Mouse (Mus musculus): ENCODE data around the gene Tnfrsf25. TPM values are rescaled to one million over a fixed set of nuclear protein-coding genes. Genes with fewer than 3 reads are reported as not detected.

The Tnfrsf25 gene
- polyA plus RNA-seq, 1 experiment from 2014 or later, result 0.57 TPM

DNA sequence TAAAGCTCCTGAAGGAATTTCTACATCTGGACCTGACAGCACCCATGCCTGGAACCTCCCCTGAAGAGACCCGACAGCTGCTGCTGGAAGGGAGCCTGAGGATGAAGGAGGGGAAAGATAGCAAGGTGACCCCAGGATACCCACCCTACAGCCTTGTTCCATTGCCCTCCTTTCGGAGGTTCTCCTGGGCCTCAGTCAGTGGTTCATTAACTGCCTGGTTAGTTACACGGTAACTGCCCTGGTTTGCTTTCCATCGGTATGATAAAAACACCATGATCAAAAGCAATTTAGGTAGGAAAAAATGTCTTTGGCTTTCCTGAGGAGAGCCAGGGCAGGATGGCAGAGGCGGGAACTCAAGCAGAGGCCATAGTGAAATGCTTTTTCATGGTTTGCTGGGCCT, 7.1 kb upstream of the Tnfrsf25 start:
- H3K4me3 ChIP-seq (ENCODE audit: low read length), result peak overlapping the region; percentile 38; the same call in 1 of the 2 replicates
- peak overlapping the region; percentile 73 for H3K4me2 ChIP-seq (replicated peaks; ENCODE audit: low read depth, low read length)
- H3K27ac ChIP-seq (ENCODE audit: low read depth, low read length), result no peak overlapping the region

DNA sequence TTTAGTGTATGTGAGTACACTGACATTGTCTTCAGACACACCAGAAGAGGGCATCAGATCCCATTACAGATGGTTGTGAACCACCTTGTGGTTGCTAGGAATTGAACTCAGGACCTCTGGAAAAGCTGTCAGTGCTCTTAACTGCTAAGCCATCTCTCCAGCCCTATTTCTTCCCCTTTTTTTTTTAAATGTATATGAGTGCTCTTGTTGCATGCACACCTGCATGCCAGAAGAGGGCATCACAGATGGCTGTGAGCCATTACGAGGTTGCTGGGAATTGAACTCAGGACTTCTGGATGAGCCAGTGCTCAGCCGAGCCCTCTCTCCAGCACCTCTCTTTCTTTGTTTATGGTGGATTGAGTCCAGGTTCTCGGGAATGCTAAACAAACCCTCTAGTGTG, 6.2 kb upstream of the Tnfrsf25 start:
- Histone ChIP-seq H3K9ac (ENCODE audit: low read depth, low read length) (no peak overlapping the region), H3K36me3 (ENCODE audit: control insufficient read depth, insufficient read depth, low read length) (peaks cover 55% of the 10 kb centered on the region), H3K4me1 (ENCODE audit: control insufficient read depth, insufficient read depth, low read length) (peaks cover 21% of the 10 kb centered on the region), H3K4me3 (ENCODE audit: low read length) (no peak overlapping the region), H3K9me3 (ENCODE audit: control insufficient read depth, low read length) (no peaks in the 10 kb centered on the region), H3K27me3 (ENCODE audit: control insufficient read depth, insufficient read depth, low read length) (no peaks in the 10 kb centered on the region), H3K27ac (ENCODE audit: low read depth, low read length) (no peak overlapping the region), H3K4me2 (replicated peaks; ENCODE audit: low read depth, low read length) (no peak overlapping the region)
- no peak for ATAC-seq (ENCODE audit: low FRiP score, low TSS enrichment)
- WGBS, result 76% methylated on average over 3 of the region's 3 CpGs

More for the DNA sequence above, 7.1 kb upstream of the Tnfrsf25 start:
- Histone ChIP-seq H3K4me1 (ENCODE audit: control insufficient read depth, insufficient read depth, low read length) (peaks cover 21% of the 10 kb centered on the region), H3K9me3 (ENCODE audit: control insufficient read depth, low read length) (no peaks in the 10 kb centered on the region), H3K36me3 (ENCODE audit: control insufficient read depth, insufficient read depth, low read length) (peaks cover 55% of the 10 kb centered on the region), H3K9ac (ENCODE audit: low read depth, low read length) (no peak overlapping the region), H3K27me3 (ENCODE audit: control insufficient read depth, insufficient read depth, low read length) (no peaks in the 10 kb centered on the region)
- 68% methylated on average over 5 of the region's 5 CpGs for WGBS
- ATAC-seq (ENCODE audit: low FRiP score, low TSS enrichment), result no peak

DNA sequence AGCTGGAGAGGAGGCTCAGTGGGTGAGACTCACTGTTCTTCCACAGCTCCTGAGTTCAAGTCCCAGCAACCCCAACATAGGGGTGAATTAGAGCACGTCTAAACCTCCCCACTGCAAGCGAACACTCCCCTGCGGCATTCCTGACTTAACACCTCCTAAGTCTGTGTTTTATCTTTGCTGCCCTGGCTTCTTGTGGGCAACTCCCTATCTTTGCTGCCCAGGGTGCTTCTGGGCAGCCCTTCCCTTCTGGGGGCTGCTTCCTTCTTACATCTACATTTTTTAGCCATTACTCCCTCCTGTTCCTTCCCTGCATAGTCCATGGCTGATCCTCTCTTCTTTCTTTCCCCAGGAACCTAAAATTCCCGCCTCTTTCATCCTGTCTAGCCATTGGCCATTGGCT, 5.0 kb upstream of the Tnfrsf25 start:
- WGBS, result 76% methylated on average over 4 of the region's 4 CpGs
- no peak overlapping the region for H3K4me3 ChIP-seq (ENCODE audit: low read length)
- no peaks in the 10 kb centered on the region for H3K9me3 ChIP-seq (ENCODE audit: control insufficient read depth, low read length)
- no peak overlapping the region for H3K27ac ChIP-seq (ENCODE audit: low read depth, low read length)
- no peak overlapping the region for H3K9ac ChIP-seq (ENCODE audit: low read depth, low read length)
- no peak overlapping the region for H3K4me2 ChIP-seq (replicated peaks; ENCODE audit: low read depth, low read length)
- H3K4me1 ChIP-seq (ENCODE audit: control insufficient read depth, insufficient read depth, low read length), result peaks cover 25% of the 10 kb centered on the region
- peaks cover 58% of the 10 kb centered on the region for H3K36me3 ChIP-seq (ENCODE audit: control insufficient read depth, insufficient read depth, low read length)
- ATAC-seq (ENCODE audit: low FRiP score, low TSS enrichment), result no peak
- H3K27me3 ChIP-seq (ENCODE audit: control insufficient read depth, insufficient read depth, low read length), result no peaks in the 10 kb centered on the region

DNA sequence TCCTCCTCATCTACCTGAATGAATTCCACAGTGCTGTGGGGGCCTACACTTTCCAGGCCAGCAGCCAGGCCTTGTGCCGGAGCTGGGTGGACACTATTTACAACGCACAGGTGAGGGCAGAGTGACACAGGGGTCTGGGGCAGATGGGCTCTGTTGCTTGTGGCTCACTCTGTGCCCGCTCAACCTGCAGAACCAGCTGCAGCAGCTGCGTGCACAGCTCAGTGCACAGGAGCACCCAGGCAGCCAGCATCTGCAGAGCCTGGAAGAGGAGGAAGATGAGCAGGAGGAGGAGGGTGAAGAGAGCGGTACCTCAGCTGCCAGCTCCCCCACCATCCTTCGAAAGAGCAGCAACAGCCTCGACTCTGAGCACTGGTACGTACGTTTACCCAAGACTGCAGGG, 3.4 kb upstream of the Tnfrsf25 start:
- no peaks in the 10 kb centered on the region for H3K9me3 ChIP-seq (ENCODE audit: control insufficient read depth, low read length)
- ATAC-seq (ENCODE audit: low FRiP score, low TSS enrichment), result no peak
- H3K9ac ChIP-seq (ENCODE audit: low read depth, low read length), result no peak overlapping the region
- H3K27ac ChIP-seq (ENCODE audit: low read depth, low read length), result no peak overlapping the region
- 60% methylated on average over 9 of the region's 9 CpGs for WGBS
- no peak overlapping the region for H3K4me2 ChIP-seq (replicated peaks; ENCODE audit: low read depth, low read length)
- H3K4me3 ChIP-seq (ENCODE audit: low read length), result no peak overlapping the region
- peaks cover 8% of the 10 kb centered on the region; the same call in 1 of the 2 replicates for H3K27me3 ChIP-seq (ENCODE audit: control insufficient read depth, insufficient read depth, low read length)
- peaks cover 31% of the 10 kb centered on the region for H3K4me1 ChIP-seq (ENCODE audit: control insufficient read depth, insufficient read depth, low read length)
- H3K36me3 ChIP-seq (ENCODE audit: control insufficient read depth, insufficient read depth, low read length), result peaks cover 51% of the 10 kb centered on the region

DNA sequence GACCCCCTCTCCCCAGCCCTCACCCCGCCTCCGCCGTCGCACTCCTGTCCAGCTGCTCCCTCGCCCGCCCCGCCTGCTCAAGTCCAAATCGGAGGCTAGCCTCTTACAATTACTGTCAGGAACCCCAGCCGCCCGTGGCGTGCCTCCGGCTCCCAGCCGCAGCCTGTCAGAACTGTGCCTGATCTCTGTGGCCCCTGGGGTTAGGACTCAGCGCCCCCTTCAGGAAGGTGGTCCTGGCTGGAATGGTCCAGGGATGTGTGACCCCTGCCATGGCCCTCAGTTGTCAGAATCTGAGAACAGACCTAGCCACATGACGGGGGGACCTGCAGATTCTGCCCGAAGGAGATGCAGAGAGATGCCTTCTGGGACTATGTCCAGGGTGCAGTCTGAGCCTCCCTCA, 1.7 kb upstream of the Tnfrsf25 start:
- no peak for ATAC-seq (ENCODE audit: low FRiP score, low TSS enrichment)
- no peak overlapping the region for H3K27ac ChIP-seq (ENCODE audit: low read depth, low read length)
- peaks cover 45% of the 10 kb centered on the region for H3K36me3 ChIP-seq (ENCODE audit: control insufficient read depth, insufficient read depth, low read length)
- peaks cover 16% of the 10 kb centered on the region for H3K4me1 ChIP-seq (ENCODE audit: control insufficient read depth, insufficient read depth, low read length)
- H3K4me2 ChIP-seq (replicated peaks; ENCODE audit: low read depth, low read length), result no peak overlapping the region
- H3K27me3 ChIP-seq (ENCODE audit: control insufficient read depth, insufficient read depth, low read length), result peaks cover 22% of the 10 kb centered on the region
- 75% methylated on average over 16 of the region's 16 CpGs for WGBS
- no peak overlapping the region for H3K9ac ChIP-seq (ENCODE audit: low read depth, low read length)
- no peaks in the 10 kb centered on the region for H3K9me3 ChIP-seq (ENCODE audit: control insufficient read depth, low read length)
- no peak overlapping the region for H3K4me3 ChIP-seq (ENCODE audit: low read length)

- Histone ChIP-seq H3K4me1 (ENCODE audit: control insufficient read depth, insufficient read depth, low read length) (peaks cover 36% of the 10 kb centered on the region), H3K9ac (ENCODE audit: low read depth, low read length) (no peak overlapping the region), H3K36me3 (ENCODE audit: control insufficient read depth, insufficient read depth, low read length) (peaks cover 24% of the 10 kb centered on the region), H3K9me3 (ENCODE audit: control insufficient read depth, low read length) (no peaks in the 10 kb centered on the region), H3K4me2 (replicated peaks; ENCODE audit: low read depth, low read length) (no peak overlapping the region), H3K27ac (ENCODE audit: low read depth, low read length) (no peak overlapping the region), H3K27me3 (ENCODE audit: control insufficient read depth, insufficient read depth, low read length) (peaks cover 52% of the 10 kb centered on the region), H3K4me3 (ENCODE audit: low read length) (no peak overlapping the region)
- WGBS, result 67% methylated on average over 9 of the region's 9 CpGs
- no peak for ATAC-seq (ENCODE audit: low FRiP score, low TSS enrichment)
Observed at GRCm38 (mm10) chr4:152117538-152117937, 1.8 kb downstream of the Tnfrsf25 start.

GRCm38 (mm10) chr4:152119396-152120292, 3.9 kb downstream of the Tnfrsf25 start:
- peak overlapping the region; percentile 37; the same call in 1 of the 2 replicates for H3K9ac ChIP-seq (ENCODE audit: low read depth, low read length)
- peaks cover 4% of the 10 kb centered on the region; the same call in 1 of the 2 replicates for H3K36me3 ChIP-seq (ENCODE audit: control insufficient read depth, insufficient read depth, low read length)
- H3K4me3 ChIP-seq (ENCODE audit: low read length), result peak overlapping the region; percentile 26
- H3K4me1 ChIP-seq (ENCODE audit: control insufficient read depth, insufficient read depth, low read length), result peaks cover 36% of the 10 kb centered on the region
- 0 out of 2 replicates have a peak overlapping the region, but pooled peaks have one; percentile 51 for H3K27ac ChIP-seq (ENCODE audit: low read depth, low read length)
- H3K27me3 ChIP-seq (ENCODE audit: control insufficient read depth, insufficient read depth, low read length), result peaks cover 71% of the 10 kb centered on the region
- peak overlapping the region; percentile 13 for H3K4me2 ChIP-seq (replicated peaks; ENCODE audit: low read depth, low read length)
- ATAC-seq (ENCODE audit: low FRiP score, low TSS enrichment), result peak; percentile 34; the same call in 1 of the 2 replicates
- no peaks in the 10 kb centered on the region for H3K9me3 ChIP-seq (ENCODE audit: control insufficient read depth, low read length)
- WGBS, result 5% methylated on average over 39 of the region's 39 CpGs

GRCm38 (mm10) chr4:152120311-152121182, 4.8 kb downstream of the Tnfrsf25 start:
- Histone ChIP-seq H3K9me3 (ENCODE audit: control insufficient read depth, low read length) (no peaks in the 10 kb centered on the region), H3K27me3 (ENCODE audit: control insufficient read depth, insufficient read depth, low read length) (peaks cover 80% of the 10 kb centered on the region), H3K4me2 (replicated peaks; ENCODE audit: low read depth, low read length) (peak overlapping the region; percentile 44), H3K4me3 (ENCODE audit: low read length) (peak overlapping the region; percentile 26), H3K4me1 (ENCODE audit: control insufficient read depth, insufficient read depth, low read length) (peaks cover 40% of the 10 kb centered on the region), H3K36me3 (ENCODE audit: control insufficient read depth, insufficient read depth, low read length) (no peaks in the 10 kb centered on the region), H3K9ac (ENCODE audit: low read depth, low read length) (peak overlapping the region; percentile 37), H3K27ac (ENCODE audit: low read depth, low read length) (0 out of 2 replicates have a peak overlapping the region, but pooled peaks have one; percentile 51)
- WGBS, result 2% methylated on average over 31 of the region's 31 CpGs
- no peak; the same call in 1 of the 2 replicates for ATAC-seq (ENCODE audit: low FRiP score, low TSS enrichment)

Data from kidney, embryonic 14.5 days (tissue).